Mouse (Mus musculus) inflammation-experienced regulatory T-cells, adult 16 weeks (primary cell): ENCODE data around the gene Olfr1145. TPM values are rescaled to one million over a fixed set of nuclear protein-coding genes. Genes with fewer than 3 reads are reported as not detected.

Source experiments
- polyA plus RNA-seq: library from polyadenylated mRNA; unstranded; fragments of 100-300 nt; shearing (Covaris generic); gene quantifications from one replicate; pipeline ENCODE4 v1.2.1, GENCODE M21; 2017

The Olfr1145 gene
- polyA plus RNA-seq, result not detected

GRCm38 (mm10) chr2:87809522-87809921, at the start of gene Olfr1145:
Gene Olfr1145, plus strand, starts transcription at chr2:87809822.

GRCm38 (mm10) chr2:87779183-87779582, 30.4 kb upstream of the Olfr1145 start, which contains the start of gene Olfr152:
Gene Olfr152, plus strand, starts transcription at chr2:87779483.

GRCm38 (mm10) chr2:87800292-87800691, 9.3 kb upstream of the Olfr1145 start, which contains the start of gene Olfr1143:
Gene Olfr1143, plus strand, starts transcription at chr2:87800592.

GRCm38 (mm10) chr2:87830233-87830632, 20.6 kb downstream of the Olfr1145 start, which contains the start of gene Olfr1148:
Gene Olfr1148, plus strand, starts transcription at chr2:87830533.

GRCm38 (mm10) chr2:87843693-87844092, 34.1 kb downstream of the Olfr1145 start, which contains the start of gene Olfr1150-ps1:
Gene Olfr1150-ps1, plus strand, starts transcription at chr2:87843993.

GRCm38 (mm10) chr2:87855562-87855961, 45.9 kb downstream of the Olfr1145 start, which contains the start of gene Olfr1151:
Gene Olfr1151, plus strand, starts transcription at chr2:87855862.

Other genes starting within 250 kb of the Olfr1145 start
- gene Olfr1129, start 235.9 kb upstream of the Olfr1145 start, polyA plus RNA-seq, result not detected
- gene Olfr1130, start 203.6 kb upstream of the Olfr1145 start, polyA plus RNA-seq, result not detected
- not detected for gene Olfr1131, start 182.7 kb upstream of the Olfr1145 start, polyA plus RNA-seq
- not detected for gene Olfr1132, start 172.3 kb upstream of the Olfr1145 start, polyA plus RNA-seq
- not detected for gene Olfr1133, start 162.4 kb upstream of the Olfr1145 start, polyA plus RNA-seq
- not detected for gene Olfr1134, start 151.4 kb upstream of the Olfr1145 start, polyA plus RNA-seq
- not detected for gene Olfr1135, start 136.2 kb upstream of the Olfr1145 start, polyA plus RNA-seq
- not detected for gene Olfr1136, start 115.9 kb upstream of the Olfr1145 start, polyA plus RNA-seq
- gene Olfr1137, start 96.6 kb upstream of the Olfr1145 start, polyA plus RNA-seq, result not detected
- not detected for gene Olfr1138, start 69.8 kb upstream of the Olfr1145 start, polyA plus RNA-seq
- gene Olfr1140, start 66.1 kb upstream of the Olfr1145 start, polyA plus RNA-seq, result not detected
- gene Olfr1141, start 55.8 kb upstream of the Olfr1145 start, polyA plus RNA-seq, result not detected
- not detected for gene Olfr152, start 30.3 kb upstream of the Olfr1145 start, polyA plus RNA-seq
- gene Olfr1143, start 9.2 kb upstream of the Olfr1145 start, polyA plus RNA-seq, result not detected
- gene Olfr1148, start 20.7 kb downstream of the Olfr1145 start, polyA plus RNA-seq, result not detected
- not detected for gene Olfr1150-ps1, start 34.2 kb downstream of the Olfr1145 start, polyA plus RNA-seq
- gene Olfr1151, start 46.0 kb downstream of the Olfr1145 start, polyA plus RNA-seq, result not detected
- gene Olfr1152, start 56.7 kb downstream of the Olfr1145 start, polyA plus RNA-seq, result not detected
- not detected for gene Olfr1153, start 85.1 kb downstream of the Olfr1145 start, polyA plus RNA-seq
- not detected for gene Olfr1154, start 95.3 kb downstream of the Olfr1145 start, polyA plus RNA-seq
- gene Olfr1155, start 135.3 kb downstream of the Olfr1145 start, polyA plus RNA-seq, result not detected
- gene Olfr1156, start 143.3 kb downstream of the Olfr1145 start, polyA plus RNA-seq, result 0.09 TPM
- gene Olfr1157, start 158.5 kb downstream of the Olfr1145 start, polyA plus RNA-seq, result 0.06 TPM
- gene Olfr74, start 164.8 kb downstream of the Olfr1145 start, polyA plus RNA-seq, result not detected
- not detected for gene Olfr1158, start 180.3 kb downstream of the Olfr1145 start, polyA plus RNA-seq
- not detected for gene Olfr1160, start 198.4 kb downstream of the Olfr1145 start, polyA plus RNA-seq
- gene Olfr1161, start 213.0 kb downstream of the Olfr1145 start, polyA plus RNA-seq, result not detected
- gene Olfr73, start 227.9 kb downstream of the Olfr1145 start, polyA plus RNA-seq, result not detected
- gene Olfr1162, start 241.3 kb downstream of the Olfr1145 start, polyA plus RNA-seq, result not detected